Mouse (Mus musculus) lung, adult 18-20 months (tissue): Measurements from ENCODE around the gene Rusc1.

Experiments used
- DNase-seq, 2 experiments: peaks; one replicate each; pipeline ENCODE4 v3.0.0; 2022; ENCODE audit warnings: mixed read lengths in 2 of 2

Gene Rusc1

DNA sequence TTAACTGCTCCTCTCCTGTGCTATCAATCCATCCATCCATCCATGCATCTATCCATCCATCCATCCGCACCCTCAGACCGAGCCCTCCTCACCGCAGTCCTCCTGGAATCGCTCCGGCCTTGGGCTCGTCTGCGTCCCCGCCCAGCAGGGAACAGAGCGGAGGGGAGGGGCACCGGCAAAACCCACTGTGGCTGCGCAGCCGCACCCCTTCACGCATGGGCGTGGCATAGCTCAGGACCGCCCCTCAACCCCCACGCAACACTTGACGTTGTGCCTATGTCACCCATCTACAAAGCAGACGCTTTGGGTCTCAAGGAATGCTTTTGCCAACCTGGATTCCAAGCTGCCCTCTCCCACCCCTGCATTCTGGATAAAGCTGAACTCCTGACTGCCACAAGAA, at the start of gene Rusc1:
TSS of gene Rusc1 (minus strand) at position 137 of the 400 bp plus-strand sequence.
- DNase-seq: peak; percentile 87 to 92

DNA sequence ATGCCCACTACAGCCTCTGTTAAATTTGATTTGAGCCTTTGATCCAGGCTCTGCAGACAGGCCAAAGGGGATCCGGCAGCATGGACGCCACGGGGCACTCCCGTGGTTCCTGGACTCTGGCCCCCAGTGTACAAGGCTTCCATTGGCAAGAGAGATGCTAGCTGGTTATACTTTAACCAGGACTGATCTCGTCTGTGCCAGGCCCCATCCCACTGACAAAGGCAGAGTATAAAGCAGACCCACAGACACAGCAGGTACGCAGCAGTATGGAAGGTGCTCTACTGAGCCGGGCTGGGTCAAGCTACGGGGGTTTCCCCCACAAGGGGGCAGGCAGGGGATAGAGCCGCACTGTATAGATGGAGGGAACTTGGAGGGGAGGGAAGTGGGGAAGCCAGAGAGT, 43.3 kb upstream of the Rusc1 start:
- no peak for DNase-seq

DNA sequence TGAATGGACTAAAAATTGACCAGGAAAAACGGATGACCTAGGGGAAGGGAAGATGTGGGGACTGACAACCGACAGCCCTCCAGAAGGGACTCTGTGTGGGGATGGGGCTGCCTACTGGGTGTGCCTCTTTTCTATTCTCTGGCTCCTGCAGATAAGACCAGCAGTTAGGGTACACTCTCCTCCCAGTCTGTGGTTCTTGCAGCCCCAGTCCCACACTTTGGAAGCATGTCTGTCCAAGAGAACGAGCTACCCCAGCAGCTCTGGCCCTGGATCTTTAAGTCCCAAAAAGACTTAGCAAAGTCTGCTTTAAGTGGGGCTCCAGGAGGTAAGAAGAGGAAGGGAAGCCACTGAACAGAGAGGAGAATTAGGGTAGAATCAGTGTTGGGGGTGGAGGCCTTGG, 42.8 kb upstream of the Rusc1 start, which contains the start of gene Pklr:
TSS of gene Pklr (plus strand) at position 185 of the 400 bp plus-strand sequence.
- DNase-seq: no peak

DNA sequence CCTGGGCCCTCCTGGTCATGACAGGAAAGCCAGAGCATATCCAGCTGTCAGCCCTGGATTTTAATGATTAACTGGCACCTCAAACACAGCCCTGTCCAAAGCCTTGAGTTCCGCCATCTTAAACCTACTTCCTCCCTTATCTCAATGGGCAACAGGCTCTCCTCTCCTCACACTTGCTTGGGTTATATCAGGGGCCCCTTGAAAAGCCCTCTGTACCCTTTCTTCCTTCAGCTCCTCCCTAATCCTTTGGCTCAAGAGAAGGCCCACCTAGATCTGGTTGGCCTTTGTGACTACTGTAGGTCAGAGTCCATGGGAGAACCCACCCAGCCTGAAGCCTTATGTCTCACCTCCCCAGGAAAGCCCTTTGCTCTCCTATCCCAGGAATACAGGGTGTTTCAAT, 40.6 kb upstream of the Rusc1 start:
- no peak for DNase-seq

DNA sequence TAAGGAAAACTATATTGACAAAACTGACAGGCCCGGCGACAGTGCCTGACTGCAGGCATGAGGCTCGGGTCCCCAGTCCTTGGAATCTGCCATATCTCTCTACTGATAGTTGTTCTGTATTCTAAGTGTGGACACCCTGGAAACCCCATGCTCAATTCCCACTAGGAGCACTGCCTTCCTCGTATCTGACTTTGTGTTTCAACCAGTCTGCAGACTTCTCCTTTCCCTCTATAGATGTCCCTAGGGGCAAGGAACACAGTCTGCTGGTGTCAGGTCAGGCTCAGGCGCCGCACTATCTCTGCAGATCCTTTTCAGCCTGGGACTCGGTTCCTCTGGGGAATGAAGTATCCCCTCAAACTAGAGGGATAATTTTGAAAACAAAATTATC, 39.9 kb upstream of the Rusc1 start:
- no peak for DNase-seq

DNA sequence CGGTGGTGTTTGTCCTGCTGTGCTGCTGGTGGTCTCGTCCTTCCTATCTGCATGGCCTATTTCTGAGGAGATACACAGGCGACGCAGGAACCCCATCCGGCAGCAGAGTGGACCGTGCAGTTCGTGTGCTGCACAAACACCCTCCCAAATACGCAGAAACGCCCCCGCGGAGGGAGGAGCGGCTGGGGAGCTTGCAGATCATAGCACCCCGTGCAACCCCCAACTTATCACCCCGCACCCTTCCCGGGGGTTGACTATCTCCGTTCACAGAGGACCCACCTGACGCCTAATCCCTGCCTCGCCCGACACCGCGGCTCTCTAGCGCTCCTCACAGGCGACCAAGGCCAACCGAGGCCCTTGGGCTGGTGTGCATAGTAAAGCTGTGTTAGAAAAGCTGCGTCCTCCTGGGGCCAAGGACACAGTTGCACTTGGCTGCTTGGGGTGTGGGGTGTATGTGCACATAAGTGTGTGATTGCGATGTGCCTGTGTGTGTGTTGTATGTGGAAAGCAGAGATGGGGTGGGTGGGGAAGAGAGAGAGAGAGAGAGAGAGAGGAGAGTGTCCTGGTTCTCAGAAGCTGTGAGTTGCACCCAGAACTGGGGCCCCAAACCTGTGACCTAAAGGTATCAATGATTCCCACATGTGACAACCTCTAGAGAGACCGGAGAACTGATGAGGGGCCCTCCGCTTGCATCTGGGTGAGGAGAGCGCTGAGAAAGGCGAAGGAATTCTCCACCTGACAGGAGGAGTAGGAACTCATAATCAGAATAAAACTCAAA, 39.4 kb upstream of the Rusc1 start:
- DNase-seq: peak in 1 of 2 experiments; percentile 17

DNA sequence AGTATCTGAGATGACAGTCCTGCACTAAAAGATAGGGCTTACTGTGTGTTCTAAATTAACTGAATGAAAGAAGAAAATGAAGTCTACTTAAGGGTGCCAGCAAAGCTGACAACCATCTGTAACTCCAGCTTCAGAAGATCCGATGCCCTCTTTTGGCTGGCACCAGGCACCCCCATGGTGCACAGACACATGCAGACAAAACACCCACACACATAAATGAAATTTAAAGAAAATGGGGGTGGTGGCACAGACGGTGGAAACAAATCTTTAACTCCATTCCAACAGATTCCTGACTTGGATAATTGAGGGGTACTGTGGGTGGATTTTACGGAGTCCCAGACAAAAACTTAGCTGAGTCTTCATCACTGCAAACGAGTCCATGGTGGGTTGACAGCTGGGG, 38.7 kb upstream of the Rusc1 start:
- no peak for DNase-seq

DNA sequence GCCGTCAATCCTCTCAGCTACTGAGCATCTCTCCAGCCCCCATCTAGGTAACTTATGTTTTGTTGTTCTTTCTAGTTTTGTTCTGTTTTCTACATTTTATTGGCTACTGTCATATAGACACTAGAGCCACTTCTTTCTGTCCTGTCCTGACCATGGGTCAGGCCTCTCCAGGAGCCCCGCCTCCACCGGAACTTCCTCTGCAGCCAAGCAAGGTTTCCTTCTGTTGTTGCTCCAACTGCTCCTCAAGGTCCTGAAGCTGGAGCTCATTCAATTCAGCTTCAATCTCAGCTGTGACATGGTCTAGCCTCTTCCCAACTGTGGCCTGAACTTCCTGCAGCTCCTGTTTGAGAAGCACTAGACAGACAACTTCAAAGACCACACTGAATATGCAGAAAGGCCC, 36.8 kb upstream of the Rusc1 start:
- no peak for DNase-seq

DNA sequence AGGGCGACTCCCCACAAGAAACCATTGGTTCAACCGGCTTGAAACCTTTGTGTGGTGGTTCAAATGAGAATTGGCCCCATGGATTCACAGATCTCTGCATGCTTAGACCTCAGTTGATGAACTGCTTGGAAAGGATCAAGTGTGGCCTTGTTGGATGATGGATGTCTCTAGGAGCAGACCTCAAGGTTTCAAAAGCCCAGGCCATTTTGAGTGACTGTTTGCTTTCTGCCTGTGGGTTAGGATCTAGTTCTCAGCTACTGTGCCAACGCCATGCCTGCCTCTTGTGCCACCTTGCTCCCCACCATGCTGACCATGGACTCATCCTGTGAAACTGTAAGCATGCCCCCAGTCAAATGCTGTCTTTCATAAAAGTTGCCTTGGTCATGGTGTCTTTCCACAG, 32.9 kb upstream of the Rusc1 start:
- DNase-seq: no peak

DNA sequence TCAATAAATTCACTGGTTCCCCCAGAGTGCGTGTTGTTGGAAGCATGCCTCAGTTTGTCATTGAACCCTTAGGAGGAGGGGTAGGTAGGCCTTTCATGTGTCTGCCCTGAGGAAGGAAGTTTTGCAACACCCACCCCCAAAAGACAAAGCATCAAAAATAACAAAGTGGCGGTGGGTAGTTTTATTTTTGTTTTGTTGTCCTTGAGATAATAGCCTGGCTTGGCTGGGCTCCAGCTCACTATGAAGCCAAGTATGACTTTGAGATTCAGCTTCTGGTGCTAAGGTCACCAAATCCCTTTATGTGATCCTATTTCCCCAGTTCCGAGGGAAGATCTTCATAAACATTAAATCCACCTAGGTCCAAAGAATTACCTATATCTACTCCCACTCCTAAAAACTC, 31.1 kb upstream of the Rusc1 start:
- no peak for DNase-seq

DNA sequence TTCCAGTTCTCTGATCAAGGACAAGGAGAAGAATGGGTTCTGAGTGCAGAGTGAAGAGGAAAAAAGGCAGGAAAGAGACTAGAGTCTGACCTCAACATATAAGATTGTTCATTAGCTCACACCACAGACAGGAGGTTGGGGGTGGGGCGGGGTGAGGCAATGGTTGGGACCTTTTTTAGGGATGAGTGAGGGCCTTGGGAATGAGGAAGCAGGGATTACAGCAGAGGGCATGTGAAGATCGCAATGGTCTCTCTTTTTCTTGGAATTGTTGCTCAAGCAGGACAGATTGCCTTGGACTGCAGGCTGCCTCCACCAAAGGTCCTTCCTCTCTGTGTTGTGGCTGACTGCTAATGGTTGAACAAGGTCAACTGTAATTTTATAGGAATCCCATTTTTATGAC, 30.2 kb upstream of the Rusc1 start:
- peak; percentile 42 to 60 for DNase-seq

DNA sequence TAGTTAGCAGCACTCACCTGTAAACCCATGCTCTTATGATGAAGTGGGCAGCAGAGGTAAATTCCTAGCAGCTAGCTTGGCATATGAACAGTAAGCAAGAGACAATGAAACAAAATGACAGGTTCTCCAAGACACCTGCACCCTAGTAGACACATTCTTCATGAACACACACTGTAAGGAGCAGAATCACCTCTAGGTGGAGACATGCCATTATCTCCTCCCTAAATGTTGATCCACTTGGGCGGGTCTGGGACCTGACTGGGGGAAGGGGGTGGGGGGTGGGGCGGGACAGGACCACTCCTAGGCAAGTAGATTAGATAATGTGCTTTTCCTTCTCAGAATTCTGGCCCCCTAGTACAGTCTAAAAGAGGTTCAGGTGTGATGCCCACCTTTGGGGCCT, 22.4 kb upstream of the Rusc1 start:
- DNase-seq: peak in 1 of 2 experiments; percentile 32

DNA sequence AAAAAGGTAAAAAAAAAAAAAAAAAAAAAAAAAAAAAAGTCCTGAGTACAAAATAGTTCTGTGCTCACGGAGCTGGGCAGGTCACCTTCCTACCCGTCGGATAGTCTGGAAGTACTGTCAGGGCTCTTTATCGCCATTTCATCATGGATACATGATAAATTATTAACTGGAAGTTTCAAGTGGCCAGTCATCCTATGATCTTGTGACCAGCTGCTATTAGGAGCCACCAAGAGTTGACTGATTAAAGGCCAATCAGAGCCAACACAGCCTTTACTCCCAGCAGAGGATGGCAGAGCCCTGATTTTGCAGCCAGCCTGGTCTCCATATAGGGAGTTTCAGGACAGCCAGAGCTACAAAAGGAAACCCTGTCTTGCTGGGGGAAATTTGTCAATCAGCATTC, 19.9 kb upstream of the Rusc1 start:
- DNase-seq: no peak

DNA sequence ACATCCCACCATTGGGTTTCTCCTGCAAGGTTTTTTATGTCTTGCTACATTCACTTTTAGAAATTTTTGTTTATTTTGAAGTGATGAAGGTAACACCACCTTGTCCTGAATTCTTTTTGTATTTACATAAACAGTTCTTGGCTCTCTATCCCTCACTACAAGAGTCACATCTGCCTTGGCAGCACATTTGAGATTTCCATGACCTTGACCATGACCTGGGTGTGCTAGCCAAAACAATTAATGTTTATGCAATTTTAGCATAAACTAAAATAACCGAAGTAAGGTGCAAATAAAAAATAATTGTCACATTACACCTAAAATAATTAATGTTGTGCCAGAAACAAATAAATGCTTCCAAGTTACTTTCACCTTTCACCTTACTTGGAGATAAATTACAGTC, 15.0 kb upstream of the Rusc1 start:
- no peak for DNase-seq

DNA sequence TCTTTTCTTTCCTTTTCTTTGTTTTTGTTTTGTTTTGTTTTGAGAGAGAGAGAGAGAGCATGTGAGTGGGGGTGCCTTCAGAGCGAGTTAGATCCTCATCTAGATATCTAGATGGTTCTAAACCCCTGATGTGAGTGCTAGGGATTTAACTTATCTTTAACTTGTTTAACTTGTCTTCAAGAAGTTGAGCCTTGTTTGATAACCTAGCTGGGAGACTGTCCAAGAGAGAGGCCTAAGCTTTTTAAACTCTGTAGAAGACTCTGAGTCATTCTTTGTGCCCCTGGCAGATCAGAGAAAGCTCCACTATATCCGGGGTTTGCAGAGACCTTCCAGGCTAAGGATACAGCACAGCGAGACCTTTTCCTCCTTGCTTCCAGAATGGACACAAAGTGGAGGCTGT, 14.4 kb upstream of the Rusc1 start:
- no peak for DNase-seq

DNA sequence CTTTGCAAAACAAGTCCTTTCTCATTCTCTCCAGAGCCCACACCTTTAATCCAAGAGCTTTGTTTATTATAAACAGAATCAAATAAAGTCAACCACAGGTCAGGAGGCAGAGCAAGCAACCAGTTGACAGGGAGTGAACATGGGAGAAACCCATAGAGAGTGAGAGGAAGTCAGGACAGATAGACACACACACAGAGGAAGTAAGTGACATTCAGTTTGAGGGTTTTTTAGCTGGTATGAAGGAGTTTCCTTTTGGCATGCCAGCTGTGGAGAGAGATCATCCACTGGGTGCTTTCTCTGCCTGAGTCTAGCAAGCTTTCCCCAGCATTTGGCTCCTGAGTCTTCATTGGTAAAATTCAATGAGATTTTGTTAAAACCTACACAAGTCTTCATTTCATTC, 13.8 kb upstream of the Rusc1 start:
- no peak for DNase-seq

DNA sequence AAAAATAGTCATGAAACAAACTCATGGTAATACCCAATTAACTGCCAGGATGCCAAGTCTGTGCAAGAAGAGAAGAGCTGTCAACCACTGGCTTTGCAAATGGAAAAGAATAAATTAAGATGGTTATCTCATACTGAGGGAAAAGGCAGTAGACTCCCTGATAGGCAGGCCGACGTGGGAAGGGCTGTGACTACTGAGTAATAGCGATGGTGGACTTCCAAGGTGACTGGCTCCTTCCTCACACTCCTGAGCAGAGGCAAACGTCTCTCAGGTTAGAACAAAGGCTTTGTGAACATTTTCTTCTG, 10.1 kb upstream of the Rusc1 start:
- DNase-seq: no peak

DNA sequence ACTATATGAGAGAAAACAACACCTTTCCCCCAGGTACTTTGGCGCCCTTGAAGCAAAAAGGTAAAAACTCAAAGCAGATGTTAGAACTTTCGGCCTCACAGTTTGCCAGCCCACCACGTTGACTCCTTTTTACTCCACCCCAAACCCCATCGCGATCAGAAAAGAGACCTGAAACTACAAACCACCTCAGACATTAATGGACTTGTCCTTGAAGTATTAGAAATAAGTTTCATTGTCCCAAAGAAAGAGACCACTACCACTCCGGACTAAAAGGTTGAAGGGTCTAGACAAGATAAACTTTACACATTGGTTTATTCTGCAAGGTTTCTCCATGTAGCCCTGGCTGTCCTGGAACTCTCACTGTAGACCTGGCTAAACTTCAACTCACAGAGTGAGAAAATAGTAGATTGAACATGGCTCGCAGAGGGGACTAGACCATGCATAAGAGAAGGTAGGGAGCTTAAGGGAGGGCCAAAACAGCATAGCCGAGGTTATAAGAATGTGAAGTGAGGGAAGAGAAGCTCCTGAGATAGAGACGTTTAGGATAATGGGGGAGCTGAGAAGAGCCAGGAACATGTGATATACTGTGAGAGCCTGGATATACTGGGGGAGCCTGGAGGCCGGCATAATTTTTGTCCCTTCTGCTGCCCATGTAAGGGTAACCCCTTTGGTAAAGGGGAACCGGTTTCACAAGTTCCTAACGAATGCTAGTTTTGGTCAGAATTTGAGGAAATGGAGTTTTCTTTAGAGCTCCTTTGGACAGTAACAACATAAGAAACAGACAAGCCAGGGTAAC, 9.6 kb upstream of the Rusc1 start:
- DNase-seq: no peak

DNA sequence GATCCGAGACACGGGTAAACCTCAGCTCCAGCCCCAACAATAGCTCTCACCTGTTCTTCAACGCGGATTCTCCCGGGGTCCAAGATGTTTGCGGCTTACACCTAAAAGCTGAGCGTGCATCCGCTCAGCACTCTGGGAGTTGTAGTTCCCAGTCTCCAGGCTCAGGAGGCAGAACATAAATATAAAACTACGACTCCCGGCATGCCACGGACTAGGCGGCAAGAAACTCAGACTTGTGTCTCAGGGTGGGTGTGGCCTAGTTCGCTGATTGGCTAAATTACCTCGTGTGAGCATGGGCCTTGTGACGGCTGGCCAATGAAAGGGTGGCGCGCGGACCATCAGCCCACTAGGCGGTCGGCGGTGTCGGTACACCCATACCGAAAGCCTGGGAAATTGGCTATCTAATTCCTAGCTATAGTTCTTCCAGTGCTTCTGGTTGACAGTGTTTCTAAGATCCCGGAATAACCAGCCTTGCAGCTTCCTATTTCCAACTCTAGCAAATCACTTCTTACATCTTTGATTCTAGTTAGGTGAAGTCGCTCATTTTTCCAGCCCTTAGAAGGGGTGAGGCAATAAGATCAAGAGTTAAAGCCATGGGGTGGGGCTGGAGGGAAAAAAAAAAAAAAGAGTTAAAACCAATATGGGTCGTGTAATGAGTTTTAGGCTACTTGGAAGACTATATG, 8.8 kb upstream of the Rusc1 start, which contains the start of gene Fdps:
TSS of gene Fdps (minus strand) at position 148 of the 683 bp plus-strand sequence.
- peak; percentile 98 to 99 for DNase-seq

DNA sequence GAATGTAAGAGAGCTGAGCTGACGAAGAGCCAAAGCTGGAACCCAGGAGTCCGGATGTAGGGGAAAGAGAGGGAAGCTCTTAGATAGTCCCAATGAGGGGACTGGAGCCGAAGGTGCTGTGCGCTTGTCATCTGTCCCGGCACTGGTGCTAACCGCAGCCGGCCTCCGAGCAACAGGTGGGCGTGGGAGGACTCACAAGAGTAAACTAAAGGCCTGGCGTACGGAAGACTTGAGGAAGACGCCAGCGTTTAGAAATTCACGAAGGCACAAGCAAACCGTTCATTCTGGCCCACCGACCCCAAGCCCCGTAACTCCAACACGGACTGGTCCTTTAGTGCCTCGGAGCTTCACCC, 8.3 kb upstream of the Rusc1 start:
- no peak for DNase-seq

DNA sequence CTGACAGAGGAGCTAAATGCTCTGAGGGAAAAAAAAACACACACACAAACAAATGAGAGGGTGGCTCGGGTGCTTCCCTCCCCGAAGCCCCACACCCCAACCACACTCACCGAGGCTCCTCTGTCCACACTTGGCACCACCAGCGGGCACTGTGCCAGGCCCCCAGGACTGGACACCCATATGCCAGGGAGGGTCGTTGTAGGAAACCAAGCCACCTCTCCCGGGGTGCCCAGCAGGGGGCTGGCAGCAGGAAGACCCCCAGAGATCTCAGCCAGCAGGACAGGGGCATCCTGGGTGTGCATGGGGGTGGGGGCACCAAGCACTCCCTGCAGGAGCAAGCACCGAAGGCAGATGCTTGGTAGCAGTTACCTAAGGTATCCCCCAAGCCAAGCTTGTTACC, 7.7 kb upstream of the Rusc1 start, which contains the start of gene Gm43738:
TSS of gene Gm43738 (minus strand) at position 289 of the 400 bp plus-strand sequence.
- peak in 1 of 2 experiments; percentile 10 for DNase-seq

DNA sequence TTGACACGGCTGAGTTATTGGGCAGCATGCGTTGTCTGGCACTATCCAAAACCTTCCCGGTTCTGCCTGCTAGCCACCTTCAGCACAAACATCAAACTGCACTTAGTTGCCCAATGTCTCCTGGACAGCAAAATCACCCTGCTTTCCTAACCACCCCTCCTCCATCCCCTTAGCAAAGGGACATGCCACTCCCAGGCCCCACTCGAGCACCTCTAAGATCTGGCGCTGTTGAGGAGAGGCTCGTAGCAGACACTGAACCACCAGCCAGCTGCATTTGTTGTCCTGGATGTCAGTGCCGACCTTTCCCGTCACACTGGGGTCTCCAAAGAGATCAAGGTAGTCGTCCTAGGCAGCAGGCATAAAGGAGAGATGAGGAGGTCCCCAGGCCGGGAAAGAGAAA, 910 bp upstream of the Rusc1 start:
- DNase-seq: peak in 1 of 2 experiments; percentile 27

DNA sequence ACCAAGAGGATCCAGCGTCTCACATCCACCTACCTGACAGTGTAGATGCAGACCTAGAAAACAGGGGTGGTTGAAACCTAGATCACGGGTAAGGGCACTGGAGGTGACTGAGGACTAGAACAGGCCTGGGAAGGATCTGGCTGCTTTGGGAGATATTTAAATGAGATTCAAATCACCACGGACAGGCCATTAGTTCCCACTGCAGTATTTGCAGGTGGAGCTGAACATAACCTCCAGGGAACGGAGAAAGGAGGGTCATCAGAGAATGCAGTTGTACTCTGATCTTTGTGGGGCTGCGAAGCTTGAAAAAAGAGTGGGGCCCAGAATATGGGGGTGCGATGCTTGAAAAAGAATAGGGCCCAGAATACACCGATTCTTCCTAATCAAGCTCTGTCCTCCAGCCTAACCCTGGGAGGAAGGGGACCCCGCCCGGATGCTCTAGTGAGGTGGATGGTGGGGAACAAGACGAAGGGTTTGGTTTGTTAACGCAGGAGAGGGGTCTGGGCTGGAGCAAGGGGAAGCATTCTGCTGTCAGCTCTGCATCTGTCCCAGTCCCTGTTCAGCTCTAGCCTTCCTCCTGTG, 511 bp downstream of the Rusc1 start:
- DNase-seq: no peak
